8 mouse cellular contexts compared by ENCODE assay signal in the genomic region with DNA sequence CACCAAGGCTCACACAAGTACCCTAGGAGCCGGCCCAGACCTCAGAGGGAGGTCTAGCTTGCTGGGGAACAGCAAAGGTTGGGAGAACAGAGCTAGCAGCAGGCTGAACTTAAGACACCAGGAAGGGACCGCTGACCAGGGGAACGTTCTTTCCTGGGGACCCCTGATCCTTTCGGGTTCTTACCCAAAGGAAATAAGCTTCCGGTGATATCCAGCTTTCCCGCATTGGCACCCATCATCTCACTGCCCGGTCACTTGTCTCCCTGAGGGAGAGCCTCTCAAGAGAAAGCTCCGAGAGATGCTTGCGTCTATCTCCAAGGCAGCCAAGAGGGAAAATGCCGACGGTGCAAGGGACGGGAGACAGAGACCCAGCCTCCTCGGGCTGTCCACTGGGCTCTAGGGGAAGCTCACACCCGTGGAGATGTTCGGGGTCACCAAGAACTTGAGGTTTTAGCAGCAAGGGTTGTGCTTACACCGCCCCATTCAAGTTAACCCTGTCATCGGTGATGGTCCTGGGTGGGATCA. TPM values are rescaled to one million over a fixed set of nuclear protein-coding genes. Genes with fewer than 3 reads are reported as not detected.
A peak's percentile ranks its signal among the peaks of the same experiment; 100 is the strongest.
DNase-seq lines count a peak whose midpoint lies in the region; ATAC-seq and TF ChIP-seq lines count a peak whose summit lies in the region.

No protein-coding gene starts in this region.

- peak overlapping the region; percentile 74 for H3K9ac ChIP-seq in heart, embryonic 12.5 days
- no peak overlapping the region for H3K9ac ChIP-seq in liver, embryonic 16.5 days (ENCODE audit: low read depth, low read length)

- ATAC-seq in heart, embryonic 12.5 days (ENCODE audit: insufficient number of reproducible peaks, low FRiP score) = 0 out of 2 replicates have a peak, but pooled peaks have one; percentile 2
- no peak for ATAC-seq in liver, embryonic 16.5 days (ENCODE audit: low read depth)

- peak overlapping the region; percentile 97 for H3K4me2 ChIP-seq in heart, embryonic 12.5 days
- peak overlapping the region; percentile 64 for H3K4me2 ChIP-seq in liver, embryonic 16.5 days (ENCODE audit: low read depth, low read length)

- 0 out of 2 replicates have a peak, but pooled peaks cover 2% of the 10 kb centered on the region for H3K9me3 ChIP-seq in heart, embryonic 12.5 days (replicated peaks)
- no peaks in the 10 kb centered on the region for H3K9me3 ChIP-seq in liver, embryonic 16.5 days (replicated peaks; ENCODE audit: control insufficient read depth, low read length)

- H3K4me3 ChIP-seq in heart, embryonic 12.5 days = peak overlapping the region; percentile 88
- peak overlapping the region; percentile 59 for H3K4me3 ChIP-seq in bone marrow macrophage, adult 2 months (ENCODE audit: insufficient read depth, low read length)
- peak overlapping the region; percentile 57 for H3K4me3 ChIP-seq in liver, embryonic 16.5 days (ENCODE audit: low read depth, low read length)

- 10% methylated on average over 17 of the region's 17 CpGs for WGBS in heart, embryonic 12.5 days
- WGBS in liver, embryonic 16.5 days (ENCODE audit: insufficient replicate concordance) = 11% methylated on average over 17 of the region's 17 CpGs

- TF ChIP-seq POLR2A in bone marrow macrophage, adult 2 months (IDR thresholded peaks at IDR 0.05; ENCODE audit: borderline replicate concordance, low read depth, low read length) = no peak

- H3K27ac ChIP-seq in heart, embryonic 12.5 days (ENCODE audit: poor library complexity, severe bottlenecking) = no peak overlapping the region
- H3K27ac ChIP-seq in bone marrow macrophage, adult 2 months (ENCODE audit: insufficient read depth, low read depth, low read length) = no peak overlapping the region
- no peak overlapping the region for H3K27ac ChIP-seq in liver, embryonic 16.5 days (ENCODE audit: low read length)

- DNase-seq in heart, adult 8-10 months (ENCODE audit: low spot score) = no peak
- peak; percentile 14 to 23 for DNase-seq in frontal cortex, postnatal 14 days (ENCODE audit: low spot score in 2 of 2)
- no peak for DNase-seq in gastrocnemius, adult 8-10 months (ENCODE audit: low spot score in 2 of 2)
- DNase-seq in cerebellum, adult 11-12 months = no peak
- DNase-seq in urinary bladder, adult 18-20 months (ENCODE audit: low spot score in 2 of 2) = no peak

- peaks cover 27% of the 10 kb centered on the region for H3K27me3 ChIP-seq in heart, embryonic 12.5 days (replicated peaks)
- peaks cover 22% of the 10 kb centered on the region for H3K27me3 ChIP-seq in liver, embryonic 16.5 days (ENCODE audit: control insufficient read depth, insufficient read depth, low read depth, low read length)

- no peaks in the 10 kb centered on the region for H3K36me3 ChIP-seq in heart, embryonic 12.5 days
- H3K36me3 ChIP-seq in liver, embryonic 16.5 days (ENCODE audit: control insufficient read depth, insufficient read depth) = no peaks in the 10 kb centered on the region

- TF ChIP-seq CTCF in bone marrow macrophage, adult 2 months (IDR thresholded peaks at IDR 0.05; ENCODE audit: low read depth, low read length) = no peak

- H3K4me1 ChIP-seq in heart, embryonic 12.5 days (replicated peaks) = peaks cover 16% of the 10 kb centered on the region
- H3K4me1 ChIP-seq in bone marrow macrophage, adult 2 months (ENCODE audit: control insufficient read depth, insufficient read depth, low read length) = no peaks in the 10 kb centered on the region
- H3K4me1 ChIP-seq in liver, embryonic 16.5 days (ENCODE audit: control insufficient read depth, low read depth, low read length) = peaks cover 2% of the 10 kb centered on the region; the same call in 1 of the 2 replicates

RNA-seq across cellular contexts. Expression of gene Susd4, which starts 0.4 kb away (rescaled TPM):
- 4.7 and 5.3 TPM in 2 replicates for polyA plus RNA-seq in heart, embryonic 12.5 days (2016; fragmentation: Nextera tagmentation; extraction: Ambion mirVana)
- under 1 TPM; 0.12 to 0.57 (median 0.28) TPM for total RNA-seq in heart, adult 8-10 months (2022)
- not detected in 2 replicates for polyA plus RNA-seq in bone marrow macrophage, adult 2 months (2012; ENCODE audit: insufficient read depth, insufficient read length, missing spikeins)
- 0.70 and 0.73 TPM in 2 replicates for polyA plus RNA-seq in liver, embryonic 16.5 days (2015; fragmentation: Nextera tagmentation; extraction: Ambion mirVana)
- under 1 TPM; 0.19 to 0.36 (median 0.19) TPM for total RNA-seq in gastrocnemius, adult 8-10 months (2022)

RNA-seq across cellular contexts. Expression of gene Ccdc185, which starts 14.3 kb away (rescaled TPM):
- not detected in 2 replicates for polyA plus RNA-seq in heart, embryonic 12.5 days (2016; fragmentation: Nextera tagmentation; extraction: Ambion mirVana)
- not detected for total RNA-seq in heart, adult 8-10 months (2022)
- polyA plus RNA-seq in bone marrow macrophage, adult 2 months (2012; ENCODE audit: insufficient read depth, insufficient read length, missing spikeins) = not detected in 2 replicates
- polyA plus RNA-seq in liver, embryonic 16.5 days (2015; fragmentation: Nextera tagmentation; extraction: Ambion mirVana) = not detected in 2 replicates
- not detected for total RNA-seq in gastrocnemius, adult 8-10 months (2022)

Comparison
In these comparisons a context has a peak if more than half of its experiments do, and no peak if none do; other contexts are left out.
1. DNase-seq: peak in frontal cortex, postnatal 14 days (2 of 2); none in heart, adult 8-10 months (single experiment), gastrocnemius, adult 8-10 months (0 of 2), cerebellum, adult 11-12 months (single experiment) and urinary bladder, adult 18-20 months (0 of 2).
2. Peak in every context shown above with its lines, with median percentiles within 50 percentile points of each other: H3K4me3 ChIP-seq.